Mouse (Mus musculus) liver, embryonic 14.5 days (tissue): ENCODE data around the gene Ldhal6b.

Experiments used
- CTCF ChIP-seq: IDR thresholded peaks from 2 replicates; pipeline ENCODE4 v1.5.1; 2016; ENCODE audit warnings: antibody characterized with exemption, low read depth, control low read depth
- EP300 ChIP-seq: IDR thresholded peaks from 2 replicates; pipeline ENCODE4 v1.6.1; 2016; ENCODE audit warnings: antibody characterized with exemption, low read depth

DNA sequence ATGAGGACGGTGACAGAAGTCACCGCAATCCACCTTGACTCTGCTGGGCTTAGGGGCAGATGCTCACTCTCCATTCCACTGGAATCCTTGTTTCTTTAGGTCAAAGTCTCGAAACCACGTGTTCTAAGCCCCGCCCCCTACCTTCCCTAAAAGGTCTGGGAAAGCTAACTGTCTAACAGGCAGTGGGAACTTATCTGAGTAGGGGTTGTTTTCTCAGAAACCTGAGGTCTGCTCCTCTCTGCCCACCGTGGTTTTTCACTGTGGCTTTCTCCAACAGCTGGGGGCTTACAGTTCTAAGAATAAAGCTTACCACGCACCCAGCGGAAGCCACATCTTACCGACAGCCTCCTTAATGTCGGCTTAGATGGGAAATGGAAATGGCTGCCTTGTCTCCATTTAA, 12.0 kb downstream of the Ldhal6b start:
- no peak for TF ChIP-seq CTCF
- no peak for TF ChIP-seq EP300
